Mouse (Mus musculus): ENCODE results near the gene Enthd1.
"Not testable (repeated sequence)": the region's sequence is repeated elsewhere in the genome, so short reads cannot be mapped to it uniquely, and the experiment has no call there.

The Enthd1 gene

GRCm38 (mm10) chr15:80565106-80565665 lies at the start of gene Enthd1:
Enthd1 (minus strand) TSS chr15:80565156.
- DNase-seq (ENCODE audit: low spot score): no peak

GRCm38 (mm10) chr15:80613904-80614303 lies 48.9 kb upstream of the Enthd1 start:
- no peak for DNase-seq (ENCODE audit: low spot score)

- DNase-seq (ENCODE audit: low spot score): no peak
These were observed 46.5 kb upstream of the Enthd1 start for GRCm38 (mm10) chr15:80611478-80611877.

GRCm38 (mm10) chr15:80610335-80610734 lies 45.4 kb upstream of the Enthd1 start:
- DNase-seq (ENCODE audit: low spot score): no peak

GRCm38 (mm10) chr15:80607970-80608369 lies 43.0 kb upstream of the Enthd1 start:
- DNase-seq (ENCODE audit: low spot score): no peak

- DNase-seq (ENCODE audit: low spot score): no peak
These were observed 39.1 kb upstream of the Enthd1 start for GRCm38 (mm10) chr15:80604026-80604425.

GRCm38 (mm10) chr15:80602487-80602886 lies 37.5 kb upstream of the Enthd1 start:
- no peak for DNase-seq (ENCODE audit: low spot score)

- no peak for DNase-seq (ENCODE audit: low spot score)
These were observed 36.5 kb upstream of the Enthd1 start for GRCm38 (mm10) chr15:80601456-80601855.

- DNase-seq (ENCODE audit: low spot score): no peak
These were observed 34.9 kb upstream of the Enthd1 start for GRCm38 (mm10) chr15:80599843-80600242.

- peak; percentile 67 for DNase-seq (ENCODE audit: low spot score)
These were observed 34.3 kb upstream of the Enthd1 start for GRCm38 (mm10) chr15:80599213-80599750.

GRCm38 (mm10) chr15:80598750-80599149 lies 33.8 kb upstream of the Enthd1 start:
- DNase-seq (ENCODE audit: low spot score): no peak

GRCm38 (mm10) chr15:80593877-80594276 lies 28.9 kb upstream of the Enthd1 start:
- no peak for DNase-seq (ENCODE audit: low spot score)

- no peak for DNase-seq (ENCODE audit: low spot score)
These were observed 27.8 kb upstream of the Enthd1 start for GRCm38 (mm10) chr15:80592737-80593136.

- DNase-seq (ENCODE audit: low spot score): no peak
These were observed 25.7 kb upstream of the Enthd1 start for GRCm38 (mm10) chr15:80590641-80591040.

- no peak for DNase-seq (ENCODE audit: low spot score)
These were observed 21.3 kb upstream of the Enthd1 start for GRCm38 (mm10) chr15:80586296-80586695.

- DNase-seq (ENCODE audit: low spot score): no peak
These were observed 17.9 kb upstream of the Enthd1 start for GRCm38 (mm10) chr15:80582581-80583495.

GRCm38 (mm10) chr15:80580585-80580984 lies 15.6 kb upstream of the Enthd1 start:
- DNase-seq (ENCODE audit: low spot score): not testable (repeated sequence)

- no peak for DNase-seq (ENCODE audit: low spot score)
These were observed 14.2 kb upstream of the Enthd1 start for GRCm38 (mm10) chr15:80579121-80579520.

GRCm38 (mm10) chr15:80577166-80577960 lies 12.4 kb upstream of the Enthd1 start:
- DNase-seq (ENCODE audit: low spot score): no peak

GRCm38 (mm10) chr15:80576415-80576994 lies 11.5 kb upstream of the Enthd1 start:
- DNase-seq (ENCODE audit: low spot score): no peak

- DNase-seq (ENCODE audit: low spot score): no peak
These were observed 10.9 kb upstream of the Enthd1 start for GRCm38 (mm10) chr15:80575817-80576370.

Data from ovary, adult 18-20 months (tissue).